Mouse (Mus musculus): ENCODE measurements around the gene Samd4. TPM values are rescaled to one million over a fixed set of nuclear protein-coding genes. Genes with fewer than 3 reads are reported as not detected.

Gene Samd4
- polyA plus RNA-seq, 1 experiment from 2014 or later, result 5.0 TPM

DNA sequence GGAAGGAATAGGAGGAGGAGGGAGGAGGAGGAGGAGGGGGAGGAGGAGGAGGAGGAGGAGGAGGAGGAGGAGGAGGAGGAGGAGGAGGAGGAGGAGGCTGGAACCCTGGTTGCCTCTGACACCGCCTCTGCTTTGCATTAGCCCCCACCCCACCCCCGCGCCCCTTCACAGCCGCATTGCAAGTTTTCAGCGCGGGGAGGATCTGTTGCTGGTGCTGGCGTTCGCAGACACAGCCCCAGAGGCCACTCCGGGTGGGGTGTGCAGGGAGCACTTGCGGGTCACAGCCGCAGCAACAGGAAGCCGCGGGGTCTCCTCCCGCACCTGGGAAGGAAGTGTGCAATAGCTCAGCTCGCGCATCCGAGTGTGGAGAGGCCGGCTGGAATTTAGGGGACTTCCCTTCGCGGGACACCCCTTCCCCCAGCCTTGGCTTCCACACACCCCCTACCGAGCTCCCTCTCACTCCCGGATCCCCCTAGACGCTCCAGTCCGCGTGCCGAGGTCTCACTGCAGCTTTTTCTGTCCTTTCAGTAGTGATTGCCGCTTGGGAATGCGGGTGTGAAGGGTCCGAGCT lies 1.3 kb downstream of the Samd4 start:
- peaks cover 29% of the 10 kb centered on the region for H3K4me1 ChIP-seq
- H3K36me3 ChIP-seq (replicated peaks), result no peaks in the 10 kb centered on the region
- H3K27me3 ChIP-seq, result peaks cover 9% of the 10 kb centered on the region; the same call in 1 of the 2 replicates
- 1% methylated on average over 29 of the region's 29 CpGs for WGBS
- peak overlapping the region; percentile 80 for H3K9ac ChIP-seq
- H3K4me3 ChIP-seq (replicated peaks), result peak overlapping the region; percentile 65
- H3K4me2 ChIP-seq, result peak overlapping the region; percentile 94
- ATAC-seq (ENCODE audit: low FRiP score), result peak; percentile 13
- H3K27ac ChIP-seq, result peak overlapping the region; percentile 82
- H3K9me3 ChIP-seq, result no peaks in the 10 kb centered on the region

- ATAC-seq (ENCODE audit: low FRiP score), result peak; percentile 58
- WGBS, result under 1% methylated on average over 41 of the region's 52 CpGs
Measured at GRCm38 (mm10) chr14:46884701-46885428, 2.2 kb downstream of the Samd4 start.

DNA sequence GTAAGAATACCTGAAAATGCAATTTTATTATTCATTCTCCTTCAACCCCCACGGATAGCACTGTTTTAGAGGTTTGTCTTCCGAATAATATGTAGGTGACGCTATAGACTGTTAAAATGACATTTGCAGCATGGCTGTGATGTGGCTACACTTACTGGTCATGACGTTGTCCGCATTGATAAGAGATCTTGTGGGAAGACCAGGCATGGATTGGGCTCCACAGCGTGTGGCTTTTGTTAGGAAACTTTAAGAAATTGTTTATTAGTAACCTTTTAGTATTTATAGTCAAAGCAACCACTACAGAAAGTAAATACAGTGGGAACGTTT lies 2.7 kb downstream of the Samd4 start:
- H3K9me3 ChIP-seq, result no peaks in the 10 kb centered on the region
- H3K36me3 ChIP-seq (replicated peaks), result no peaks in the 10 kb centered on the region; the same call in 1 of the 2 replicates
- H3K4me1 ChIP-seq, result peaks cover 29% of the 10 kb centered on the region
- H3K4me2 ChIP-seq, result peak overlapping the region; percentile 94
- 2% methylated on average over 7 of the region's 7 CpGs for WGBS
- peaks cover 9% of the 10 kb centered on the region; the same call in 1 of the 2 replicates for H3K27me3 ChIP-seq
- no peak for ATAC-seq (ENCODE audit: low FRiP score)
- peak overlapping the region; percentile 82; the same call in 1 of the 2 replicates for H3K27ac ChIP-seq
- H3K9ac ChIP-seq, result peak overlapping the region; percentile 80; the same call in 1 of the 2 replicates
- peak overlapping the region; percentile 65 for H3K4me3 ChIP-seq (replicated peaks)

More at GRCm38 (mm10) chr14:46884701-46885428, 2.2 kb downstream of the Samd4 start:
- H3K4me2 ChIP-seq, result peak overlapping the region; percentile 94
- H3K36me3 ChIP-seq (replicated peaks), result no peaks in the 10 kb centered on the region; the same call in 1 of the 2 replicates
- peaks cover 9% of the 10 kb centered on the region; the same call in 1 of the 2 replicates for H3K27me3 ChIP-seq
- H3K9me3 ChIP-seq, result no peaks in the 10 kb centered on the region
- peak overlapping the region; percentile 80 for H3K9ac ChIP-seq
- H3K4me1 ChIP-seq, result peaks cover 29% of the 10 kb centered on the region
- peak overlapping the region; percentile 65 for H3K4me3 ChIP-seq (replicated peaks)
- peak overlapping the region; percentile 82 for H3K27ac ChIP-seq

- peak overlapping the region; percentile 65 for H3K4me3 ChIP-seq (replicated peaks)
- H3K27me3 ChIP-seq, result peaks cover 9% of the 10 kb centered on the region; the same call in 1 of the 2 replicates
- WGBS, result 30% methylated on average over 5 of the region's 5 CpGs
- no peak for ATAC-seq (ENCODE audit: low FRiP score)
- H3K27ac ChIP-seq, result no peak overlapping the region
- peaks cover 29% of the 10 kb centered on the region for H3K4me1 ChIP-seq
- H3K9ac ChIP-seq, result peak overlapping the region; percentile 22; the same call in 1 of the 2 replicates
- no peaks in the 10 kb centered on the region; the same call in 1 of the 2 replicates for H3K36me3 ChIP-seq (replicated peaks)
- peak overlapping the region; percentile 94 for H3K4me2 ChIP-seq
- H3K9me3 ChIP-seq, result no peaks in the 10 kb centered on the region
Measured at GRCm38 (mm10) chr14:46885891-46886301, 3.2 kb downstream of the Samd4 start.

DNA sequence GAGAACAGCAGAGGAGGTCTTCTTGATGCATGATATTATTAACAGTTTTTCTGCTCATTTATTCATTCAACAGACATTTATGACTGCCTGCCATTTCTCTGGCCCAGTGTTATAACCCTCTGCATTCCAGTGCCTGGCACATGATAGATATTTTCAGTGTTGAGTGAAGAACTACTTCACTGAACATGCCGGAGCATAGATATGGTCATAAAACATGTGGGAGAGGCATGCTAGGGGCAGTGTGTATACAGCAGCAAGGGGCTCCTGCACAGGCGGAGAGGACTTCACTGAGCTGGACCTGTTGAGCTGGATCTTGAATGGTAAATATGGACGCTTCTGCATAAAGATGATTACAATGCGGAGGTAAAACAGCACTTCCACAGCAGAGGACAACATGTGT lies 6.4 kb downstream of the Samd4 start:
- Histone ChIP-seq H3K9ac (no peak overlapping the region), H3K27ac (no peak overlapping the region), H3K27me3 (peaks cover 3% of the 10 kb centered on the region; the same call in 1 of the 2 replicates), H3K9me3 (no peaks in the 10 kb centered on the region), H3K4me2 (no peak overlapping the region), H3K4me3 (replicated peaks) (no peak overlapping the region), H3K4me1 (peaks cover 12% of the 10 kb centered on the region), H3K36me3 (replicated peaks) (no peaks in the 10 kb centered on the region; the same call in 1 of the 2 replicates)
- WGBS, result 93% methylated on average over 4 of the region's 4 CpGs
- no peak for ATAC-seq (ENCODE audit: low FRiP score)

DNA sequence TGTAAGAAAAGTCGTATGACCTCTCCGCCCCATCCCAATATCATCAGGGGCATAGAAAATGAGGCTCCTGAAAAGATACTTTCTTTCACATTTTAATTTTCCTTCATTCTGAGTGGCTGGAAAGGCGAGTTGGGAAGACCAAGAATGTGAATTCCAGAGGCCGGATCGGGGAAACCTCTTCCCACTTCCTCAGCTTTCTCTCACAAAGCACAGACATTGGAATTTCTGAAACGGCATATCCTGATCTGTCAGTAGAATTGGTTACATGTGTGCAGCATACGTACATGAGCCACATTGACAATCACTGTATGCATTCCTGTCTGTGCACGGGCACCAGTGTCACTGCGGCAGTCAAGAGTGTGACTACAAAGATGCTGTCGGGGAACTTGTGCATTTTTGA lies 11.3 kb downstream of the Samd4 start:
- WGBS, result 88% methylated on average over 10 of the region's 10 CpGs
- H3K4me1 ChIP-seq, result no peaks in the 10 kb centered on the region
- no peaks in the 10 kb centered on the region for H3K9me3 ChIP-seq
- H3K27me3 ChIP-seq, result no peaks in the 10 kb centered on the region
- no peak overlapping the region for H3K9ac ChIP-seq
- H3K4me3 ChIP-seq (replicated peaks), result no peak overlapping the region
- no peaks in the 10 kb centered on the region; the same call in 1 of the 2 replicates for H3K36me3 ChIP-seq (replicated peaks)
- no peak for ATAC-seq (ENCODE audit: low FRiP score)
- no peak overlapping the region for H3K27ac ChIP-seq
- H3K4me2 ChIP-seq, result no peak overlapping the region

- 85% methylated on average over 5 of the region's 5 CpGs for WGBS
- no peak for ATAC-seq (ENCODE audit: low FRiP score)
Measured at GRCm38 (mm10) chr14:46897953-46898352, 15.3 kb downstream of the Samd4 start.

DNA sequence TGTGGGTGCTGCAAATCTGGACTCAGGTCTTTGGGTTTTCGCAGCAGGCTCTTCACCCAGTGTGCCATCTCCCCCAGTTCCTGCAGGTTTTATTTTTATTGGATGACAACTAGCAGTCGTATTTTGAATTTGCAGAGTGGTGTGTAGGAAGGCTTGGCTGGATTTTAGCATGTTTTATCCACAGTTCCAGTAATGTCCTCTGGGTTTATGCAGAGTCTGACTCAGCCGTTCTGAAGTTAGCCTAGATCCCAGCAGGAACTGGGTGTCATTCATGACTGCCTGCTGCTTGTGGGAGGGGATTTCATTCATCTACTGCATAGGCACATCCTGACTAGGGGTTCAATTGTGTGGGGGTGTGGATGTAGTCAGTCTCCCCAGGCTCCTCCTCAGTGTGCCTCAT lies 16.0 kb downstream of the Samd4 start:
- Histone ChIP-seq H3K27ac (no peak overlapping the region), H3K4me3 (replicated peaks) (no peak overlapping the region), H3K36me3 (replicated peaks) (no peaks in the 10 kb centered on the region), H3K9me3 (no peaks in the 10 kb centered on the region), H3K4me1 (no peaks in the 10 kb centered on the region), H3K9ac (no peak overlapping the region), H3K27me3 (no peaks in the 10 kb centered on the region), H3K4me2 (no peak overlapping the region)
- ATAC-seq (ENCODE audit: low FRiP score), result no peak
- WGBS, result 62% methylated on average over 3 of the region's 3 CpGs

More at GRCm38 (mm10) chr14:46897953-46898352, 15.3 kb downstream of the Samd4 start:
- Histone ChIP-seq H3K36me3 (replicated peaks) (no peaks in the 10 kb centered on the region), H3K27ac (no peak overlapping the region), H3K27me3 (no peaks in the 10 kb centered on the region), H3K4me3 (replicated peaks) (no peak overlapping the region), H3K9ac (no peak overlapping the region), H3K4me2 (no peak overlapping the region), H3K9me3 (no peaks in the 10 kb centered on the region), H3K4me1 (no peaks in the 10 kb centered on the region)

- no peaks in the 10 kb centered on the region for H3K36me3 ChIP-seq (replicated peaks)
- H3K27me3 ChIP-seq, result no peaks in the 10 kb centered on the region
- 93% methylated on average over 9 of the region's 9 CpGs for WGBS
Measured at GRCm38 (mm10) chr14:46902498-46903087, 19.9 kb downstream of the Samd4 start.

DNA sequence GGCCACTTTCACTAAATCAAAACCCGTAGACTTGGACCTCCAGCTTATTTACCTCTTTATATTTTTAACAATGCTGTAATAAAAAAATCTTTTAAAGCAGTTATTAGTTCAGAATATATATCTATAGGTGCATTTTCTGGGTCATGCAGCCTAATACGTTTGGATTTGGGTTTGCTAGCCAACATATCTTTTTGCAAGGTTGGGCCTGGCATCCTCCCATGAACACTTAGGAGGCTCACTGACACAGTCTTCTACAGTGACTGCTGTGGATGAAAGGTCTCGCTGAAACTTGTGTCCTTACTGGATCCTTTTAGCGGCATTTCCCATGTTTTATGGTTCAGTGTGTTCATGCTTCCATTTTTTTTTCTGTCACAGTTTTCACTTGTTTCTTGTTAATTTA lies 21.6 kb downstream of the Samd4 start:
- no peak overlapping the region for H3K4me3 ChIP-seq (replicated peaks)
- no peak for ATAC-seq (ENCODE audit: low FRiP score)
- no peaks in the 10 kb centered on the region for H3K9me3 ChIP-seq
- no peak overlapping the region for H3K27ac ChIP-seq
- no peak overlapping the region for H3K9ac ChIP-seq
- no peaks in the 10 kb centered on the region for H3K27me3 ChIP-seq
- no peaks in the 10 kb centered on the region for H3K4me1 ChIP-seq
- 92% methylated on average over 4 of the region's 4 CpGs for WGBS
- H3K4me2 ChIP-seq, result no peak overlapping the region
- no peaks in the 10 kb centered on the region for H3K36me3 ChIP-seq (replicated peaks)

More at GRCm38 (mm10) chr14:46902498-46903087, 19.9 kb downstream of the Samd4 start:
- no peak overlapping the region for H3K9ac ChIP-seq
- no peaks in the 10 kb centered on the region for H3K4me1 ChIP-seq
- no peak for ATAC-seq (ENCODE audit: low FRiP score)
- no peak overlapping the region for H3K27ac ChIP-seq
- H3K4me2 ChIP-seq, result no peak overlapping the region
- no peak overlapping the region for H3K4me3 ChIP-seq (replicated peaks)
- H3K9me3 ChIP-seq, result no peaks in the 10 kb centered on the region

DNA sequence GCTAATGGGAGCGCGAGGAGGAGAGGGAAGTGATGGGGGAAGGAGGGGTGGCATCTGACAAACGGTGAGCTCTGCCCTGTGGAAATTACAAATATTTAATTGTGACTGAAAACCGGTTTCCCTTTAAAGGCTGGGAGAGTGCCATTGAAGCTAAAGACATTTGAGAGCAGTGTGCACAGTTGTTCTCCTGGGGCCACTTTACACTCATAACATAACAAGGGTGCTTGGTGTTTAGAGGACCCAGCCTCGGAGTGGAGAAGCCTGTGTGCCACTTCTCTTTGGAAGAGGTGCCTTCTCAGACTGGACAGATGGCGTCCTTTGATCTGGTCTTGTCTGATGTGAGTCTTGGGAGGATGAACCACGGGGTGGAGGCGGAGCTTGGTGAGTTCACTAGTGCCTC lies 26.2 kb downstream of the Samd4 start:
- no peaks in the 10 kb centered on the region for H3K4me1 ChIP-seq
- no peak overlapping the region for H3K4me3 ChIP-seq (replicated peaks)
- H3K27me3 ChIP-seq, result no peaks in the 10 kb centered on the region
- no peaks in the 10 kb centered on the region for H3K9me3 ChIP-seq
- H3K9ac ChIP-seq, result no peak overlapping the region
- ATAC-seq (ENCODE audit: low FRiP score), result no peak
- WGBS, result 83% methylated on average over 8 of the region's 8 CpGs
- no peak overlapping the region for H3K4me2 ChIP-seq
- no peak overlapping the region for H3K27ac ChIP-seq
- no peaks in the 10 kb centered on the region for H3K36me3 ChIP-seq (replicated peaks)

DNA sequence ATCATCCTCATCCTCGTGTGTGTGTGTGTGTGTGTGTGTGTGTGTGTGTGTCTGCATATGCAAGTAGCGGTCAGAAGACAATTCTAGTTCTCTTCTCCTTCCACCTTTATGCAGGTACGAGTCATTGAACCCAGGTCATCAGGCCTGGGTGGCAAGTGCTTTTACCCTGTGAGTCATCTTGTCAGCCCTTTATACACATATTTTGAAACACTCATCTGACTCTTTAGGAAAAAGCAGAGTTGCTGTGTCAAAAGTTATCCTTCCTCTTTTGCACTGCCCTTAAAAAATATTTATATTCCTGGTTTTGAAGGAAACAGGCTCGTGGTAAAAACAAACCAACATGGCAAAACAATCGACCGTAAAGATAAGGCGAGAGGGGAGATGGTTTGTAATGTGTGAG lies 29.8 kb downstream of the Samd4 start:
- no peaks in the 10 kb centered on the region for H3K36me3 ChIP-seq (replicated peaks)
- H3K9ac ChIP-seq, result no peak overlapping the region
- 94% methylated on average over 7 of the region's 7 CpGs for WGBS
- H3K4me2 ChIP-seq, result no peak overlapping the region
- ATAC-seq (ENCODE audit: low FRiP score), result no peak
- no peak overlapping the region for H3K4me3 ChIP-seq (replicated peaks)
- no peak overlapping the region for H3K27ac ChIP-seq
- H3K27me3 ChIP-seq, result no peaks in the 10 kb centered on the region
- H3K9me3 ChIP-seq, result no peaks in the 10 kb centered on the region
- H3K4me1 ChIP-seq, result no peaks in the 10 kb centered on the region

All from forebrain, embryonic 12.5 days (tissue).